Mouse (Mus musculus): Measurements from ENCODE around the gene Grin2b. TPM values are rescaled to one million over a fixed set of nuclear protein-coding genes. Genes with fewer than 3 reads are reported as not detected.

Grin2b gene
- total and polyA plus RNA-seq, 3 experiments = not detected

- Histone ChIP-seq H3K36me3 (replicated peaks in 1 of 2; ENCODE audit: control insufficient read depth in 1 of 2, insufficient read depth in 1 of 2, low read length in 1 of 2) (no peaks in the 10 kb centered on the region), H3K4me2 (ENCODE audit: insufficient read depth, low read depth, poor library complexity, severe bottlenecking) (no peak overlapping the region), H3K27me3 (replicated peaks) (no peaks in the 10 kb centered on the region), H3K27ac (ENCODE audit: insufficient read depth, low read depth) (no peak overlapping the region), H3K79me2 (replicated peaks; ENCODE audit: control insufficient read depth, extremely low read depth, insufficient read depth, poor library complexity, severe bottlenecking) (no peaks in the 10 kb centered on the region), H3K4me1 (ENCODE audit: control insufficient read depth in 1 of 2, insufficient read depth in 2 of 2) (no peaks in the 10 kb centered on the region), H3K9me3 (replicated peaks; ENCODE audit: low read length) (peaks cover 62% of the 10 kb centered on the region), H3K9ac (ENCODE audit: insufficient read depth, low read depth) (no peak overlapping the region), H3K4me3 (replicated peaks in 1 of 3; ENCODE audit: low read depth in 2 of 3, low read length in 2 of 3, poor library complexity in 1 of 3) (no peak overlapping the region)
- dilution Hi-C loops (cut with MboI; ENCODE audit: extremely low pct_ligation_motif_present, extremely low pct_unique_long_range_greater_than_20kb, low sequenced_read_pairs) = no loop called here
- in situ Hi-C loops (cut with MboI; ENCODE audit: low pct_ligation_motif_present, low pct_unique_long_range_greater_than_20kb, low sequenced_read_pairs) = no loop called here
- TF ChIP-seq ZKSCAN1 (IDR thresholded peaks at IDR 0.05; ENCODE audit: borderline replicate concordance, low read depth, low read length) (no peak), USF1 (IDR thresholded peaks at IDR 0.05; ENCODE audit: low read depth, low read length) (no peak), CTCF (conservative IDR thresholded peaks at IDR 0.05 in 1 of 2, IDR thresholded peaks at IDR 0.05 in 1 of 2; ENCODE audit: low read depth in 2 of 2, low read length in 2 of 2) (no peak), TBP (conservative IDR thresholded peaks at IDR 0.05; ENCODE audit: low read depth, low read length) (no peak), E2F4 (IDR thresholded peaks at IDR 0.05; ENCODE audit: insufficient replicate concordance, low read depth, low read length) (no peak), CHD1 (IDR thresholded peaks at IDR 0.05; ENCODE audit: low read depth, low read length) (no peak), NELFE (IDR thresholded peaks at IDR 0.05; ENCODE audit: low read depth, low read length) (no peak), EP300 (IDR thresholded peaks at IDR 0.05; ENCODE audit: low read length) (no peak), UBTF (IDR thresholded peaks at IDR 0.05; ENCODE audit: low read depth, low read length) (no peak), ETS1 (conservative IDR thresholded peaks at IDR 0.05; ENCODE audit: low read depth, low read length) (no peak), MAFK (IDR thresholded peaks at IDR 0.05; ENCODE audit: insufficient replicate concordance, low read length) (no peak), MXI1 (IDR thresholded peaks at IDR 0.05; ENCODE audit: low read depth, low read length) (no peak), MAZ (IDR thresholded peaks at IDR 0.05; ENCODE audit: low read depth, low read length) (no peak), MYC (IDR thresholded peaks at IDR 0.05; ENCODE audit: low read depth, low read length) (no peak), MEF2A (IDR thresholded peaks at IDR 0.05; ENCODE audit: borderline replicate concordance, low read depth, low read length) (no peak)
- no peak for DNase-seq (ENCODE audit: extremely low read depth)
Measured at GRCm38 (mm10) chr6:136105221-136105620, 68.1 kb downstream of the Grin2b start.

GRCm38 (mm10) chr6:136100241-136100640 lies 73.1 kb downstream of the Grin2b start:
- Histone ChIP-seq H3K27ac (ENCODE audit: insufficient read depth, low read depth) (no peak overlapping the region), H3K9me3 (replicated peaks; ENCODE audit: low read length) (peaks cover 67% of the 10 kb centered on the region), H3K9ac (ENCODE audit: insufficient read depth, low read depth) (no peak overlapping the region), H3K4me2 (ENCODE audit: insufficient read depth, low read depth, poor library complexity, severe bottlenecking) (no peak overlapping the region), H3K27me3 (replicated peaks) (no peaks in the 10 kb centered on the region), H3K4me3 (replicated peaks in 1 of 3; ENCODE audit: low read depth in 2 of 3, low read length in 2 of 3, poor library complexity in 1 of 3) (no peak overlapping the region), H3K79me2 (replicated peaks; ENCODE audit: control insufficient read depth, extremely low read depth, insufficient read depth, poor library complexity, severe bottlenecking) (no peaks in the 10 kb centered on the region), H3K4me1 (ENCODE audit: control insufficient read depth in 1 of 2, insufficient read depth in 2 of 2) (no peaks in the 10 kb centered on the region), H3K36me3 (replicated peaks in 1 of 2; ENCODE audit: control insufficient read depth in 1 of 2, insufficient read depth in 1 of 2, low read length in 1 of 2) (no peaks in the 10 kb centered on the region)
- in situ Hi-C loops (cut with MboI; ENCODE audit: low pct_ligation_motif_present, low pct_unique_long_range_greater_than_20kb, low sequenced_read_pairs) = no loop called here
- no peak for DNase-seq (ENCODE audit: extremely low read depth)
- dilution Hi-C loops (cut with MboI; ENCODE audit: extremely low pct_ligation_motif_present, extremely low pct_unique_long_range_greater_than_20kb, low sequenced_read_pairs) = no loop called here
- TF ChIP-seq IRF4 (IDR thresholded peaks at IDR 0.05; ENCODE audit: low read depth, low read length) (no peak), GABPA (IDR thresholded peaks at IDR 0.05; ENCODE audit: insufficient replicate concordance, low read depth, low read length) (no peak), ELF1 (IDR thresholded peaks at IDR 0.05; ENCODE audit: low read depth, low read length) (no peak), MAX (IDR thresholded peaks at IDR 0.05; ENCODE audit: low read length) (no peak), BHLHE40 (IDR thresholded peaks at IDR 0.05; ENCODE audit: low read depth, low read length) (no peak), RAD21 (IDR thresholded peaks at IDR 0.05; ENCODE audit: low read depth, low read length) (no peak), EP300 (IDR thresholded peaks at IDR 0.05; ENCODE audit: low read length) (no peak), POLR2AphosphoS2 (IDR thresholded peaks at IDR 0.05; ENCODE audit: low read depth, low read length) (no peak), NRF1 (IDR thresholded peaks at IDR 0.05; ENCODE audit: low read depth, low read length) (no peak), ZKSCAN1 (IDR thresholded peaks at IDR 0.05; ENCODE audit: borderline replicate concordance, low read depth, low read length) (no peak), POLR2A (IDR thresholded peaks at IDR 0.05; ENCODE audit: low read depth, low read length) (no peak), CTCF (conservative IDR thresholded peaks at IDR 0.05 in 1 of 2, IDR thresholded peaks at IDR 0.05 in 1 of 2; ENCODE audit: low read depth in 2 of 2, low read length in 2 of 2) (no peak), E2F4 (IDR thresholded peaks at IDR 0.05; ENCODE audit: insufficient replicate concordance, low read depth, low read length) (no peak), TCF12 (IDR thresholded peaks at IDR 0.05; ENCODE audit: low read depth, low read length) (no peak), MYC (IDR thresholded peaks at IDR 0.05; ENCODE audit: low read depth, low read length) (no peak), USF2 (conservative IDR thresholded peaks at IDR 0.05; ENCODE audit: low read depth, low read length) (no peak), MAFK (IDR thresholded peaks at IDR 0.05; ENCODE audit: insufficient replicate concordance, low read length) (no peak), UBTF (IDR thresholded peaks at IDR 0.05; ENCODE audit: low read depth, low read length) (no peak), JUN (IDR thresholded peaks at IDR 0.05; ENCODE audit: insufficient read depth, low read depth, low read length) (no peak), SMC3 (IDR thresholded peaks at IDR 0.05; ENCODE audit: low read depth, low read length) (no peak)
